In genomic region chr6:128398996-128399395, GRCm38 (mm10) we compare ENCODE assay signal across 9 mouse cellular contexts. TPM values are rescaled to one million over a fixed set of nuclear protein-coding genes. Genes with fewer than 3 reads are reported as not detected.
DNase-seq lines count a peak whose midpoint lies in the region; ATAC-seq and TF ChIP-seq lines count a peak whose summit lies in the region.
"Had no signal": no experiment of that assay in that cellular context is flagged by ENCODE, and none has a peak within 500 bp of the region (broad histone marks: within the 10 kb centered on the region; RNA-seq: fewer than 3 reads in every experiment).

Gene Nrip2, plus strand, starts transcription at chr6:128399296.

- 60% methylated on average over 3 of the region's 3 CpGs for WGBS in heart, embryonic 13.5 days
- 81% methylated on average over 3 of the region's 3 CpGs for WGBS in midbrain, embryonic 10.5 days
- 81% methylated on average over 3 of the region's 3 CpGs for WGBS in midbrain, embryonic 11.5 days
- WGBS in limb, embryonic 14.5 days, result 71% methylated on average over 3 of the region's 3 CpGs
- 60% methylated on average over 3 of the region's 3 CpGs for WGBS in stomach, postnatal 0 days

- peaks cover 15% of the 10 kb centered on the region for H3K4me1 ChIP-seq in heart, embryonic 13.5 days
- peaks cover 15% of the 10 kb centered on the region for H3K4me1 ChIP-seq in midbrain, embryonic 10.5 days
- no peaks in the 10 kb centered on the region for H3K4me1 ChIP-seq in midbrain, embryonic 11.5 days (ENCODE audit: control insufficient read depth, insufficient read depth, low read length)
- H3K4me1 ChIP-seq in limb, embryonic 14.5 days (ENCODE audit: control insufficient read depth, insufficient read depth, low read length), result no peaks in the 10 kb centered on the region
- H3K4me1 ChIP-seq in stomach, postnatal 0 days (replicated peaks; ENCODE audit: control insufficient read depth, insufficient read depth), result peaks cover 3% of the 10 kb centered on the region; the same call in 1 of the 2 replicates

- H3K9me3 ChIP-seq in heart, embryonic 13.5 days, result no peaks in the 10 kb centered on the region
- no peaks in the 10 kb centered on the region for H3K9me3 ChIP-seq in midbrain, embryonic 10.5 days (replicated peaks)
- no peaks in the 10 kb centered on the region for H3K9me3 ChIP-seq in midbrain, embryonic 11.5 days (ENCODE audit: control insufficient read depth, low read length)
- H3K9me3 ChIP-seq in limb, embryonic 14.5 days (ENCODE audit: control insufficient read depth, low read length), result no peaks in the 10 kb centered on the region
- H3K9me3 ChIP-seq in stomach, postnatal 0 days (ENCODE audit: control insufficient read depth, low read length), result no peaks in the 10 kb centered on the region

- no peak for TF ChIP-seq CTCF in stomach, postnatal 0 days (IDR thresholded peaks at IDR 0.05; ENCODE audit: low read depth)

- peak within 1 kb of the TSS; percentile 64 for H3K4me2 ChIP-seq in heart, embryonic 13.5 days
- no peak within 1 kb of the TSS for H3K4me2 ChIP-seq in midbrain, embryonic 11.5 days
- peak within 1 kb of the TSS; percentile 49 for H3K4me2 ChIP-seq in limb, embryonic 14.5 days (replicated peaks; ENCODE audit: low read depth, low read length, severe bottlenecking)
- H3K4me2 ChIP-seq in stomach, postnatal 0 days (replicated peaks; ENCODE audit: low read depth), result peak within 1 kb of the TSS; percentile 51

- DNase-seq in heart, adult 11 months, result no peak
- no peak for DNase-seq in midbrain, embryonic 10.5 days (ENCODE audit: low spot score)
- no peak for DNase-seq in midbrain, embryonic 11.5 days (ENCODE audit: low spot score, missing footprints)
- no peak for DNase-seq in limb, embryonic 14.5 days (ENCODE audit: low spot score)
- no peak for DNase-seq in stomach, postnatal 0 days (ENCODE audit: low spot score)
- DNase-seq in gastrocnemius, postnatal 14 days, result no peak
- DNase-seq in thymus, postnatal 14 days, result no peak
- DNase-seq: thymus, postnatal 4 days had no signal

- no peak for ATAC-seq in heart, embryonic 13.5 days (ENCODE audit: extremely low read depth, insufficient number of reproducible peaks, low FRiP score, low TSS enrichment)
- ATAC-seq in midbrain, embryonic 11.5 days (ENCODE audit: low FRiP score), result no peak
- no peak for ATAC-seq in limb, embryonic 14.5 days (ENCODE audit: low FRiP score, low read depth)
- no peak for ATAC-seq in stomach, postnatal 0 days (ENCODE audit: low FRiP score, low TSS enrichment)

- TF ChIP-seq POLR2A in limb, embryonic 14.5 days (IDR thresholded peaks at IDR 0.05; ENCODE audit: borderline replicate concordance, extremely low read depth, insufficient read depth, insufficient read length), result no peak

- intact Hi-C loops in gastrocnemius, postnatal 14 days (cut with DNase I; ENCODE audit: low total_unique reads), result no loop called here

- peak within 1 kb of the TSS; percentile 37 for H3K4me3 ChIP-seq in heart, embryonic 13.5 days
- peak within 1 kb of the TSS; percentile 27; the same call in 1 of the 2 replicates for H3K4me3 ChIP-seq in midbrain, embryonic 10.5 days
- no peak within 1 kb of the TSS for H3K4me3 ChIP-seq in midbrain, embryonic 11.5 days (ENCODE audit: low read depth, low read length)
- peak within 1 kb of the TSS; percentile 23 for H3K4me3 ChIP-seq in limb, embryonic 14.5 days (replicated peaks; ENCODE audit: low read length)
- H3K4me3 ChIP-seq in stomach, postnatal 0 days (ENCODE audit: low read depth, low read length), result peak within 1 kb of the TSS; percentile 14

- H3K27me3 ChIP-seq in heart, embryonic 13.5 days (replicated peaks), result no peaks in the 10 kb centered on the region
- H3K27me3 ChIP-seq in midbrain, embryonic 10.5 days (ENCODE audit: low read depth, poor library complexity, severe bottlenecking), result no peaks in the 10 kb centered on the region
- H3K27me3 ChIP-seq in midbrain, embryonic 11.5 days (ENCODE audit: control insufficient read depth, insufficient read depth, low read length), result no peaks in the 10 kb centered on the region
- H3K27me3 ChIP-seq in limb, embryonic 14.5 days (ENCODE audit: control insufficient read depth, insufficient read depth, low read length), result no peaks in the 10 kb centered on the region
- H3K27me3 ChIP-seq in stomach, postnatal 0 days (ENCODE audit: control insufficient read depth, insufficient read depth, low read length), result no peaks in the 10 kb centered on the region

- no peak for TF ChIP-seq EP300 in stomach, postnatal 0 days (optimal IDR thresholded peaks at IDR 0.05)

- peak within 1 kb of the TSS; percentile 38; the same call in 1 of the 2 replicates for H3K27ac ChIP-seq in heart, embryonic 13.5 days (replicated peaks)
- peak within 1 kb of the TSS; percentile 24; the same call in 1 of the 2 replicates for H3K27ac ChIP-seq in midbrain, embryonic 10.5 days (replicated peaks)
- H3K27ac ChIP-seq in midbrain, embryonic 11.5 days (ENCODE audit: low read depth, low read length), result no peak within 1 kb of the TSS
- H3K27ac ChIP-seq in limb, embryonic 14.5 days (replicated peaks; ENCODE audit: low read depth, low read length), result peak within 1 kb of the TSS; percentile 67
- H3K27ac ChIP-seq in stomach, postnatal 0 days (replicated peaks), result no peak within 1 kb of the TSS

- peak within 1 kb of the TSS; percentile 69 for H3K9ac ChIP-seq in heart, embryonic 13.5 days
- H3K9ac ChIP-seq in midbrain, embryonic 11.5 days (ENCODE audit: low read length), result no peak within 1 kb of the TSS; the same call in 1 of the 2 replicates
- peak within 1 kb of the TSS; percentile 46 for H3K9ac ChIP-seq in limb, embryonic 14.5 days (ENCODE audit: low read depth, low read length, severe bottlenecking)
- H3K9ac ChIP-seq in stomach, postnatal 0 days (ENCODE audit: low read length), result peak within 1 kb of the TSS; percentile 43; the same call in 1 of the 2 replicates

- no peaks in the 10 kb centered on the region for H3K36me3 ChIP-seq in heart, embryonic 13.5 days
- no peaks in the 10 kb centered on the region for H3K36me3 ChIP-seq in midbrain, embryonic 10.5 days
- no peaks in the 10 kb centered on the region for H3K36me3 ChIP-seq in midbrain, embryonic 11.5 days (ENCODE audit: control insufficient read depth, insufficient read depth, low read length)
- H3K36me3 ChIP-seq in limb, embryonic 14.5 days (ENCODE audit: control insufficient read depth, insufficient read depth, low read length), result no peaks in the 10 kb centered on the region
- H3K36me3 ChIP-seq in stomach, postnatal 0 days (ENCODE audit: control insufficient read depth, insufficient read depth, low read length), result no peaks in the 10 kb centered on the region

RNA-seq across cellular contexts. Expression of gene Nrip2, which starts in this region (rescaled TPM):
- 2.2 and 2.3 TPM in 2 replicates for polyA plus RNA-seq in heart, embryonic 13.5 days (2015; fragmentation: Nextera tagmentation; extraction: Ambion mirVana)
- 2.5 and 3.5 TPM in 2 replicates for polyA plus RNA-seq in midbrain, embryonic 10.5 days (2016; fragmentation: Nextera tagmentation; extraction: Ambion mirVana)
- 2.2 and 2.7 TPM in 2 replicates for polyA plus RNA-seq in midbrain, embryonic 11.5 days (2014; fragmentation: Nextera tagmentation; extraction: Ambion mirVana)
- polyA plus RNA-seq in limb, embryonic 14.5 days (2012; rRNA removed), result 5.7 and 6.2 TPM in 2 replicates
- polyA plus RNA-seq in limb, embryonic 14.5 days (2014; fragmentation: Nextera tagmentation; extraction: Ambion mirVana), result 7.0 and 8.3 TPM in 2 replicates
- polyA plus RNA-seq in stomach, postnatal 0 days (2015; fragmentation: Nextera tagmentation; extraction: Ambion mirVana), result 2.2 and 3.4 TPM in 2 replicates
- total RNA-seq in gastrocnemius, postnatal 14 days (2021), result 1 to 10 TPM; 3.0 to 3.4 TPM

Comparison
In these comparisons a context has a peak if more than half of its experiments do, and no peak if none do; other contexts are left out.
1. H3K27ac ChIP-seq: peak in heart, embryonic 13.5 days (single experiment), midbrain, embryonic 10.5 days (single experiment) and limb, embryonic 14.5 days (single experiment); none in midbrain, embryonic 11.5 days (single experiment) and stomach, postnatal 0 days (single experiment).